8 mouse cellular contexts compared by ENCODE assay signal in the genomic region with DNA sequence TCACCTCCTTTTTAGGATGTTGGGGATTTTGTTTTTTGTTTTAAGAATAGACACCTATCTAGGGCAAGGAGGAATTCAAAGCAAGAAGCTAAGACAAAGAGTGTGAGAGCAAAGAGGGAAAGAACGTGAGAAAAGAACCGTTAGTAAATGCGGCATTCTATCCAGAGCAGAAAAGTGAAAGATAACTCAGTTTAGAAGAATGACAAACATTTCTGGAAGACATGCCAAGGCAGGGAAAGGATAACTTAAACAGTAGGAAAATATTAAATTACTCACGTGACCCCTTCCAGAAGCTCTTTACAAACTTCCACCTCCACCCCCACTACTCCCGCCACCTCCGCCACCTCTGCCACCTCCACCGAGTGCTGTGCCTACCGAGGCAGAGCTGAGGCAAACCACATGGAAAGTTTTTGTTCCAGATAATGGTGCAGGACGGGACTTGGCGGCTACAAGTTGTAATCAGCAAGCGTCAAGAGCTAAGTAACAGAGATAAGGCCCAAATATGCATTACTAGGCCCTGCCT. TPM values are rescaled to one million over a fixed set of nuclear protein-coding genes. Genes with fewer than 3 reads are reported as not detected.
DNase-seq lines count a peak whose midpoint lies in the region; ATAC-seq lines count a peak whose summit lies in the region.

No protein-coding gene starts in this region.

- H3K36me3 ChIP-seq in heart, embryonic 10.5 days, result peaks cover 11% of the 10 kb centered on the region; the same call in 1 of the 2 replicates
- H3K36me3 ChIP-seq in liver, embryonic 13.5 days, result peaks cover 23% of the 10 kb centered on the region

- peak overlapping the region; percentile 40 for H3K4me3 ChIP-seq in heart, embryonic 10.5 days
- peak overlapping the region; percentile 72 for H3K4me3 ChIP-seq in liver, embryonic 13.5 days (replicated peaks)

- no peaks in the 10 kb centered on the region for H3K27me3 ChIP-seq in heart, embryonic 10.5 days (ENCODE audit: insufficient read depth, poor library complexity, severe bottlenecking)
- no peaks in the 10 kb centered on the region for H3K27me3 ChIP-seq in liver, embryonic 13.5 days

- peak; percentile 91 for ATAC-seq in liver, embryonic 13.5 days (ENCODE audit: low read depth)
- ATAC-seq in monocyte, adult 5-6 weeks (replicated peaks; ENCODE audit: insufficient number of reproducible peaks, low FRiP score, low TSS enrichment, poor library complexity, severe bottlenecking), result no peak

- WGBS in heart, embryonic 10.5 days, result 10% methylated on average over 11 of the region's 11 CpGs
- 12% methylated on average over 11 of the region's 11 CpGs for WGBS in liver, embryonic 13.5 days (ENCODE audit: insufficient replicate concordance)

- peak; percentile 40 to 46 for DNase-seq in spleen, postnatal 10 days (ENCODE audit: low spot score in 2 of 2)
- no peak for DNase-seq in spleen, postnatal 14 days (ENCODE audit: low spot score in 2 of 2)
- peak; percentile 88 for DNase-seq in heart, embryonic 10.5 days (ENCODE audit: low spot score)
- DNase-seq in liver, embryonic 13.5 days, result peak; percentile 78
- no peak for DNase-seq in right cerebral cortex, postnatal 14 days
- no peak for DNase-seq in testis, postnatal 10 days (ENCODE audit: low spot score)
- DNase-seq in right cerebral cortex, postnatal 36 days (ENCODE audit: low spot score in 2 of 2), result no peak

- H3K9ac ChIP-seq in liver, embryonic 13.5 days, result peak overlapping the region; percentile 71

- H3K9me3 ChIP-seq in heart, embryonic 10.5 days, result no peaks in the 10 kb centered on the region
- no peaks in the 10 kb centered on the region for H3K9me3 ChIP-seq in liver, embryonic 13.5 days (replicated peaks)

- H3K4me2 ChIP-seq in liver, embryonic 13.5 days, result peak overlapping the region; percentile 87

- H3K27ac ChIP-seq in heart, embryonic 10.5 days, result peak overlapping the region; percentile 86
- peak overlapping the region; percentile 82 for H3K27ac ChIP-seq in liver, embryonic 13.5 days

- H3K4me1 ChIP-seq in heart, embryonic 10.5 days, result peaks cover 83% of the 10 kb centered on the region
- peaks cover 72% of the 10 kb centered on the region for H3K4me1 ChIP-seq in liver, embryonic 13.5 days (replicated peaks)

RNA-seq across cellular contexts. Expression of gene Gab1, which starts 11.5 kb away (rescaled TPM):
- polyA plus RNA-seq in heart, embryonic 10.5 days (2016; fragmentation: Nextera tagmentation; extraction: Ambion mirVana), result 24.8 and 37.6 TPM in 2 replicates
- 7.7 and 10.7 TPM in 2 replicates for polyA plus RNA-seq in liver, embryonic 13.5 days (2015; fragmentation: Nextera tagmentation; extraction: Ambion mirVana)
- 0.43 to 0.49 TPM in 2 of 3 replicates, not detected in the other for total RNA-seq in monocyte, adult 5-6 weeks (2017)

Comparison
In these comparisons a context has a peak if more than half of its experiments do, and no peak if none do; other contexts are left out.
1. DNase-seq: peak in spleen, postnatal 10 days (2 of 2), heart, embryonic 10.5 days (single experiment) and liver, embryonic 13.5 days (single experiment); none in spleen, postnatal 14 days (0 of 2), right cerebral cortex, postnatal 14 days (single experiment), testis, postnatal 10 days (single experiment) and right cerebral cortex, postnatal 36 days (0 of 2).